In genomic region chr14:68848506-68848905, GRCm38 (mm10) we compare ENCODE assay signal across 22 mouse cellular contexts.
"Had no signal": no experiment of that assay in that cellular context is flagged by ENCODE, and none has a peak within 500 bp of the region (broad histone marks: within the 10 kb centered on the region; RNA-seq: fewer than 3 reads in every experiment).

No protein-coding gene starts in this region.

- H3K9ac ChIP-seq: hindbrain, embryonic 13.5 days; hindbrain, embryonic 15.5 days; kidney, embryonic 15.5 days; limb, embryonic 13.5 days; limb, embryonic 15.5 days; liver, embryonic 13.5 days; liver, embryonic 15.5 days had no signal

- H3K36me3 ChIP-seq: hindbrain, embryonic 13.5 days; hindbrain, embryonic 15.5 days; kidney, embryonic 15.5 days; limb, embryonic 13.5 days; limb, embryonic 15.5 days; liver, embryonic 13.5 days; liver, embryonic 15.5 days had no signal

- H3K27ac ChIP-seq: heart, adult 2 months; hindbrain, embryonic 13.5 days; hindbrain, embryonic 15.5 days; hindbrain, postnatal 0 days; kidney, embryonic 15.5 days; kidney, postnatal 0 days; limb, embryonic 13.5 days; liver, embryonic 13.5 days; liver, embryonic 15.5 days had no signal

- ATAC-seq: hindbrain, postnatal 0 days; intestine, embryonic 16.5 days had no signal

- H3K4me1 ChIP-seq: hindbrain, embryonic 13.5 days; hindbrain, embryonic 15.5 days; kidney, embryonic 15.5 days; limb, embryonic 13.5 days; limb, embryonic 15.5 days; liver, embryonic 13.5 days; liver, embryonic 15.5 days had no signal

- H3K4me3 ChIP-seq: heart, adult 2 months; hindbrain, embryonic 13.5 days; hindbrain, embryonic 15.5 days; kidney, embryonic 15.5 days; limb, embryonic 13.5 days; limb, embryonic 15.5 days; liver, embryonic 13.5 days; liver, embryonic 15.5 days had no signal

- H3K4me2 ChIP-seq: heart, embryonic 11.5 days; hindbrain, embryonic 13.5 days; hindbrain, embryonic 15.5 days; kidney, embryonic 15.5 days; limb, embryonic 13.5 days; limb, embryonic 15.5 days; liver, embryonic 13.5 days; liver, embryonic 15.5 days had no signal

- DNase-seq: gastrocnemius, postnatal 14 days; gastrocnemius, postnatal 36 days; heart, adult 2 months; kidney, adult 11 months; kidney, adult 2 months; kidney, adult 9 months; kidney, postnatal 14 days; kidney, postnatal 36 days; layer of hippocampus, adult 9-11 months; layer of hippocampus, postnatal 36 days; left cerebral cortex, postnatal 4 days; liver, embryonic 13.5 days had no signal

- H3K9me3 ChIP-seq: hindbrain, embryonic 13.5 days; hindbrain, embryonic 15.5 days; kidney, embryonic 15.5 days; limb, embryonic 13.5 days; limb, embryonic 15.5 days; liver, embryonic 13.5 days; liver, embryonic 15.5 days had no signal

- H3K27me3 ChIP-seq: hindbrain, embryonic 13.5 days; hindbrain, embryonic 15.5 days; kidney, embryonic 15.5 days; limb, embryonic 13.5 days; limb, embryonic 15.5 days; liver, embryonic 13.5 days; liver, embryonic 15.5 days had no signal
